Mouse (Mus musculus): Measurements from ENCODE around the gene Shd. TPM values are rescaled to one million over a fixed set of nuclear protein-coding genes. Genes with fewer than 3 reads are reported as not detected.

Shd gene
- polyA plus RNA-seq, 1 experiment = 22.4 TPM

- no peak for DNase-seq
- Histone ChIP-seq H3K4me3 (ENCODE audit: insufficient read depth, low read depth, low read length) (no peak overlapping the region), H3K36me3 (ENCODE audit: control insufficient read depth, insufficient read depth, low read length) (no peaks in the 10 kb centered on the region), H3K27ac (ENCODE audit: insufficient read depth, low read depth, low read length) (no peak overlapping the region), H3K4me1 (ENCODE audit: control insufficient read depth, insufficient read depth, low read length) (peaks cover 3% of the 10 kb centered on the region; the same call in 1 of the 2 replicates), H3K27me3 (replicated peaks; ENCODE audit: control insufficient read depth, insufficient read depth, low read length) (no peaks in the 10 kb centered on the region)
- WGBS = 83% methylated on average over 7 of the region's 7 CpGs
- TF ChIP-seq CTCF (conservative IDR thresholded peaks at IDR 0.05; ENCODE audit: insufficient read depth, insufficient read length, low read depth, low read length) (no peak), POLR2A (IDR thresholded peaks at IDR 0.05; ENCODE audit: low read depth, low read length) (no peak)
Measured at GRCm38 (mm10) chr17:56011441-56011840, 41.2 kb downstream of the Shd start.

DNA sequence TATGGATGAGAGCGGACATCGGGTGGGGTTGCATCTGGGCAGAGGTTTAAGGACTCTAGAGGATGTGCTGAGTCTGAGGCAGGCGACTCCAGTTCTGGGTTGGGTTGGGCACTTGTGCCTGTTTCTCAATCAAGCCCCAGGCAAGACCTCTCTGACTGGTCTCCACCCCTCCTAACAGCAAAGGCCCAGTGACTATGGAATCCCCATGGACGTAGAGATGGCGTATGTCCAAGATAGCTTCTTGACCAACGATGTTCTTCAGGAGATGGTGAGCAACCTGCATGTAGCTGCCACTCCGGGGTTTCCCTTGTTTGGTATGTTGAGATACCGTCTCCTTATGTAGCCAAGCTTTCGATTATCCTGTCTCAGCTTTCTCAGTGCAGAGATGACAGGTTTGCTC lies 45.0 kb downstream of the Shd start:
- no peak overlapping the region for H3K4me3 ChIP-seq (ENCODE audit: insufficient read depth, low read depth, low read length)
- H3K27ac ChIP-seq (ENCODE audit: insufficient read depth, low read depth, low read length) = no peak overlapping the region
- TF ChIP-seq CTCF (conservative IDR thresholded peaks at IDR 0.05; ENCODE audit: insufficient read depth, insufficient read length, low read depth, low read length) = no peak
- TF ChIP-seq POLR2A (IDR thresholded peaks at IDR 0.05; ENCODE audit: low read depth, low read length) = no peak
- H3K27me3 ChIP-seq (replicated peaks; ENCODE audit: control insufficient read depth, insufficient read depth, low read length) = no peaks in the 10 kb centered on the region
- 89% methylated on average over 9 of the region's 9 CpGs for WGBS
- no peaks in the 10 kb centered on the region for H3K36me3 ChIP-seq (ENCODE audit: control insufficient read depth, insufficient read depth, low read length)
- no peaks in the 10 kb centered on the region for H3K4me1 ChIP-seq (ENCODE audit: control insufficient read depth, insufficient read depth, low read length)
- no peak for DNase-seq

DNA sequence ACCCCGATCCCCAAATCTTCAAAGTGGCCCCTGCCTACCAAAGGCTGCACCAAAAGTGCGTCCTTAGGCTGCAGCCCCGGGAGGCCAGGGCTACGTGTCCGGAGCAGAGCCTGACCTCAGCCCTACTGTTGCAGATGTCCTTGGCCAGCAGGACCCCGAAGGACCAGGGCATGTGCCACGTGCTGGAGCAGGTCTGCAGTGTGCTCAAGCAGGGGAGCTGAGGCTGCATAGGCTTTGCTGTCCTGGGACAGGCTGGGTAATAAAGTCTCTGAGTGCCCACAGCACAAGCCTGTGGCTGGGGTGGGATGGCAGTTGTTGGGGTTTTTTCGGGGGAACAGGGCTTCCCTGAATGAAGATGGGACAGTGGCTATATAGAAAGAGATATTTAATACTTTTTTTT lies 46.1 kb downstream of the Shd start:
- H3K27ac ChIP-seq (ENCODE audit: insufficient read depth, low read depth, low read length) = no peak overlapping the region
- DNase-seq = no peak
- TF ChIP-seq POLR2A (IDR thresholded peaks at IDR 0.05; ENCODE audit: low read depth, low read length) = no peak
- no peak for TF ChIP-seq CTCF (conservative IDR thresholded peaks at IDR 0.05; ENCODE audit: insufficient read depth, insufficient read length, low read depth, low read length)
- no peaks in the 10 kb centered on the region for H3K4me1 ChIP-seq (ENCODE audit: control insufficient read depth, insufficient read depth, low read length)
- H3K4me3 ChIP-seq (ENCODE audit: insufficient read depth, low read depth, low read length) = no peak overlapping the region
- 84% methylated on average over 8 of the region's 8 CpGs for WGBS
- no peaks in the 10 kb centered on the region for H3K27me3 ChIP-seq (replicated peaks; ENCODE audit: control insufficient read depth, insufficient read depth, low read length)
- H3K36me3 ChIP-seq (ENCODE audit: control insufficient read depth, insufficient read depth, low read length) = no peaks in the 10 kb centered on the region

- Histone ChIP-seq H3K4me3 (ENCODE audit: insufficient read depth, low read depth, low read length) (no peak overlapping the region), H3K27me3 (replicated peaks; ENCODE audit: control insufficient read depth, insufficient read depth, low read length) (no peaks in the 10 kb centered on the region), H3K4me1 (ENCODE audit: control insufficient read depth, insufficient read depth, low read length) (0 out of 2 replicates have a peak, but pooled peaks cover 4% of the 10 kb centered on the region), H3K27ac (ENCODE audit: insufficient read depth, low read depth, low read length) (no peak overlapping the region), H3K36me3 (ENCODE audit: control insufficient read depth, insufficient read depth, low read length) (no peaks in the 10 kb centered on the region)
- 79% methylated on average over 15 of the region's 15 CpGs for WGBS
- no peak for DNase-seq
- TF ChIP-seq POLR2A (IDR thresholded peaks at IDR 0.05; ENCODE audit: low read depth, low read length) = no peak
- no peak for TF ChIP-seq CTCF (conservative IDR thresholded peaks at IDR 0.05; ENCODE audit: insufficient read depth, insufficient read length, low read depth, low read length)
Measured at GRCm38 (mm10) chr17:56016793-56017785, 46.8 kb downstream of the Shd start.

DNA sequence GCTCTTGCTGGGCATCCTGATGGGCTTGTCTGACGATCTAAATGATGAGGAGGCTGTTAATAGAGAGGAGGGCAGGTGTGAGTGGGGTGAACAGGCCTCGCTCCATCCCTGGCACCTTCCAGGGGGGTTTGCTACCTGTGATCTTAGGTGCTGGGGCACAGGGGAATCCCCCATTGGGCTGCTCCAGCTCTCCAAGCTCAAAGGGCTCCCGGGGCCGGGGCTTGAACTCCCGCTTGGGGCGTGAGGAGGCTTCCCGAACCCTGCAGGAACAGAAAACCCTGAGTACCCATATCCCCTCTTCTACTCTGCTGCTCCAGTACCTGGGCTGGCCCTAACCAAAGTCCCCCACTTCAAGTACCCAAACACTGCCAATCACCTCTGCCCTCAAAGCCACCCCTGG lies 47.6 kb downstream of the Shd start:
- TF ChIP-seq CTCF (conservative IDR thresholded peaks at IDR 0.05; ENCODE audit: insufficient read depth, insufficient read length, low read depth, low read length) (no peak), POLR2A (IDR thresholded peaks at IDR 0.05; ENCODE audit: low read depth, low read length) (no peak)
- H3K4me3 ChIP-seq (ENCODE audit: insufficient read depth, low read depth, low read length) = no peak overlapping the region
- no peaks in the 10 kb centered on the region for H3K36me3 ChIP-seq (ENCODE audit: control insufficient read depth, insufficient read depth, low read length)
- 0 out of 2 replicates have a peak, but pooled peaks cover 6% of the 10 kb centered on the region for H3K4me1 ChIP-seq (ENCODE audit: control insufficient read depth, insufficient read depth, low read length)
- no peak for DNase-seq
- H3K27me3 ChIP-seq (replicated peaks; ENCODE audit: control insufficient read depth, insufficient read depth, low read length) = no peaks in the 10 kb centered on the region
- H3K27ac ChIP-seq (ENCODE audit: insufficient read depth, low read depth, low read length) = no peak overlapping the region
- 92% methylated on average over 7 of the region's 7 CpGs for WGBS

GRCm38 (mm10) chr17:56018347-56019131 lies 48.3 kb downstream of the Shd start:
- H3K36me3 ChIP-seq (ENCODE audit: control insufficient read depth, insufficient read depth, low read length) = no peaks in the 10 kb centered on the region
- no peak overlapping the region for H3K27ac ChIP-seq (ENCODE audit: insufficient read depth, low read depth, low read length)
- H3K27me3 ChIP-seq (replicated peaks; ENCODE audit: control insufficient read depth, insufficient read depth, low read length) = no peaks in the 10 kb centered on the region
- no peak overlapping the region for H3K4me3 ChIP-seq (ENCODE audit: insufficient read depth, low read depth, low read length)
- peak; percentile 68 for DNase-seq
- H3K4me1 ChIP-seq (ENCODE audit: control insufficient read depth, insufficient read depth, low read length) = 0 out of 2 replicates have a peak, but pooled peaks cover 10% of the 10 kb centered on the region
- TF ChIP-seq CTCF (conservative IDR thresholded peaks at IDR 0.05; ENCODE audit: insufficient read depth, insufficient read length, low read depth, low read length) = peak; percentile 79
- no peak for TF ChIP-seq POLR2A (IDR thresholded peaks at IDR 0.05; ENCODE audit: low read depth, low read length)
- 65% methylated on average over 20 of the region's 20 CpGs for WGBS

Measured in kidney, adult 2 months (tissue).